Mouse (Mus musculus) gastrocnemius, adult 8-10 months (tissue): ENCODE data around the gene Mctp1. TPM values are rescaled to one million over a fixed set of nuclear protein-coding genes. Genes with fewer than 3 reads are reported as not detected.

Experiments used
- DNase-seq, 2 experiments: peaks; one replicate each; pipeline ENCODE4 v3.0.0; 2022; ENCODE audit warnings: low spot score in 2 of 2
- total RNA-seq, 4 experiments: library from RNA; stranded (reverse); gene quantifications; 2 replicates each; pipeline ENCODE4 v1.2.4; 2022

Mctp1 gene
- total RNA-seq, 4 experiments from 2014 or later = 0.53 to 1.1 (median 0.72) TPM

GRCm38 (mm10) chr13:76823083-76823482 lies 438.7 kb downstream of the Mctp1 start:
- no peak for DNase-seq

- no peak for DNase-seq
These were observed 440.8 kb downstream of the Mctp1 start for GRCm38 (mm10) chr13:76824932-76825694.

- DNase-seq = no peak
These were observed 443.4 kb downstream of the Mctp1 start for GRCm38 (mm10) chr13:76827738-76828137.

- no peak for DNase-seq
These were observed 453.7 kb downstream of the Mctp1 start for GRCm38 (mm10) chr13:76838031-76838430.

- DNase-seq = no peak
These were observed 456.4 kb downstream of the Mctp1 start for GRCm38 (mm10) chr13:76840712-76841111.

- DNase-seq = no peak
These were observed 460.4 kb downstream of the Mctp1 start for GRCm38 (mm10) chr13:76844629-76845255.

- DNase-seq = no peak
These were observed 466.2 kb downstream of the Mctp1 start for GRCm38 (mm10) chr13:76850412-76851054.

GRCm38 (mm10) chr13:76854306-76854705 lies 470.0 kb downstream of the Mctp1 start:
- DNase-seq = no peak

- DNase-seq = no peak
These were observed 470.7 kb downstream of the Mctp1 start for GRCm38 (mm10) chr13:76855021-76855420.

- DNase-seq = no peak
These were observed 472.7 kb downstream of the Mctp1 start for GRCm38 (mm10) chr13:76857024-76857423.

- DNase-seq = no peak
These were observed 473.7 kb downstream of the Mctp1 start for GRCm38 (mm10) chr13:76858078-76858482.

- DNase-seq = no peak
These were observed 486.0 kb downstream of the Mctp1 start for GRCm38 (mm10) chr13:76870291-76870690.

GRCm38 (mm10) chr13:76877887-76878763 lies 493.8 kb downstream of the Mctp1 start:
- DNase-seq = no peak

GRCm38 (mm10) chr13:76879008-76879407 lies 494.7 kb downstream of the Mctp1 start:
- DNase-seq = no peak

- DNase-seq = no peak
These were observed 500.3 kb downstream of the Mctp1 start for GRCm38 (mm10) chr13:76884517-76885092.

- DNase-seq = no peak
These were observed 508.7 kb downstream of the Mctp1 start for GRCm38 (mm10) chr13:76892987-76893386.

- no peak for DNase-seq
These were observed 511.6 kb downstream of the Mctp1 start for GRCm38 (mm10) chr13:76895770-76896456.

- no peak for DNase-seq
These were observed 512.1 kb downstream of the Mctp1 start for GRCm38 (mm10) chr13:76896457-76896790.

GRCm38 (mm10) chr13:76918321-76918720 lies 534.0 kb downstream of the Mctp1 start:
- DNase-seq = no peak

GRCm38 (mm10) chr13:76926851-76927250 lies 542.5 kb downstream of the Mctp1 start:
- DNase-seq = no peak
